Mouse (Mus musculus) neural tube, embryonic 11.5 days (tissue): ENCODE results near the gene Rps8. TPM values are rescaled to one million over a fixed set of nuclear protein-coding genes. Genes with fewer than 3 reads are reported as not detected.

Experiments
- microRNA-seq: library from miRNA; unstranded; fragments of <30 nt; microRNA quantifications from one replicate; pipeline ENCODE4, GENCODE M21; 2016
- polyA plus RNA-seq: library from polyadenylated mRNA; unstranded; fragments of >200 nt; fragmentation: Nextera tagmentation; extraction: Ambion mirVana; gene quantifications from 2 replicates; pipeline ENCODE4 v1.2.1, GENCODE M21; 2014

Rps8 gene
- polyA plus RNA-seq, 1 experiment from 2014 or later: 818 TPM

Small RNA genes within 50 kb of the gene (microRNA-seq; reads per million reads assigned to microRNA genes)
- not detected for gene Gm22398

Other genes with a start within 250 kb of the Rps8 start
- 89.8 and 99.2 TPM in 2 replicates for gene Urod, start 161.8 kb downstream of the Rps8 start, polyA plus RNA-seq
- gene Hectd3, start 160.9 kb downstream of the Rps8 start, polyA plus RNA-seq: 12.9 and 14.7 TPM in 2 replicates
- gene Eif2b3, start 136.8 kb downstream of the Rps8 start, polyA plus RNA-seq: 48.1 and 52.5 TPM in 2 replicates
- 3.4 and 3.9 TPM in 2 replicates for gene Ptch2, start 60.2 kb downstream of the Rps8 start, polyA plus RNA-seq
- gene Btbd19, start 30.5 kb downstream of the Rps8 start, polyA plus RNA-seq: 3.4 and 4.0 TPM in 2 replicates
- not detected in 2 replicates for gene Tctex1d4, start 29.4 kb downstream of the Rps8 start, polyA plus RNA-seq
- gene Plk3, start 22.3 kb downstream of the Rps8 start, polyA plus RNA-seq: 42.5 and 48.9 TPM in 2 replicates
- 80.0 and 85.6 TPM in 2 replicates for gene Kif2c, start 26.4 kb upstream of the Rps8 start, polyA plus RNA-seq
- gene Tmem53, start 95.7 kb upstream of the Rps8 start, polyA plus RNA-seq: 6.8 and 6.9 TPM in 2 replicates
- 0.43 TPM in 1 of 2 replicates, not detected in the other for gene Armh1, start 95.9 kb upstream of the Rps8 start, polyA plus RNA-seq